ENCODE assay signal across 8 mouse cellular contexts in the genomic region with DNA sequence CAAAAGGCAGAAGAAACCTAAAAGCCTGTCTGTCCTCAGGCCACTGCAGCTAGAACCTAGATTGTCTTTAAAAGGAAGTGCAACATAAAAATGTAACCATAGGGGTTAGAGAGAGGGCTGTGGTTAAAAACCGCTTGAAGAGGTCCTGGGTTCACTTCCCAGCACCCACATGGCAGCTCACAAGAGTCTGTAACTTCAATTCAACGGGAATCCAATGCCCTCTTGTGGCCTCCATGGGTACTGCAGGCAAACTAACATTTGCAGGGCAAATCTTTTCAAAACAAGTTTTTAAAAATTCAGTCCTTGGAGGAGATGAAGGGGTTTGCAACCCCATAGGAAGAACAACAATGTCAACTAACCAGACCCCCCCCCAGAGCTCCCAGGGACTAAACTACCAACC. TPM values are rescaled to one million over a fixed set of nuclear protein-coding genes. Genes with fewer than 3 reads are reported as not detected.
A peak's percentile ranks its signal among the peaks of the same experiment; 100 is the strongest.
DNase-seq lines count a peak whose midpoint lies in the region; ATAC-seq and TF ChIP-seq lines count a peak whose summit lies in the region.

No protein-coding gene starts in this region.

- no peak overlapping the region for H3K9ac ChIP-seq in midbrain, embryonic 15.5 days

- no peak for ATAC-seq in midbrain, embryonic 15.5 days (replicated peaks)

- no peak overlapping the region for H3K4me2 ChIP-seq in midbrain, embryonic 15.5 days

- intact Hi-C loops in gastrocnemius, adult 2 months (cut with DNase I): loop anchor here (5.0 kb wide), 1 partner anchor 373 kb away; no protein-coding TSS in a partner anchor
- intact Hi-C loops in gastrocnemius, postnatal 14 days (cut with DNase I; ENCODE audit: low total_unique reads): no loop called here

- TF ChIP-seq CTCF in gastrocnemius, adult 2 months (IDR thresholded peaks at IDR 0.05): peak; percentile 73

- H3K4me1 ChIP-seq in midbrain, embryonic 10.5 days: peaks cover 15% of the 10 kb centered on the region
- peaks cover 8% of the 10 kb centered on the region for H3K4me1 ChIP-seq in midbrain, embryonic 15.5 days

- H3K9me3 ChIP-seq in midbrain, embryonic 10.5 days (replicated peaks): no peaks in the 10 kb centered on the region
- H3K9me3 ChIP-seq in midbrain, embryonic 15.5 days: no peaks in the 10 kb centered on the region

- no peak for DNase-seq in gastrocnemius, adult 2 months
- DNase-seq in gastrocnemius, postnatal 14 days: no peak
- DNase-seq in midbrain, embryonic 10.5 days (ENCODE audit: low spot score): peak; percentile 42
- DNase-seq in c-Kit-positive CD71-positive TER-119-positive erythroid progenitor cells, embryonic 14.5 days (ENCODE audit: low spot score): peak; percentile 54
- peak; percentile 73 for DNase-seq in splenic B cell, adult 2 months (ENCODE audit: low read depth, low spot score)
- DNase-seq in cerebellum, adult 8-10 months: no peak
- DNase-seq in frontal cortex, postnatal 14 days (ENCODE audit: low spot score in 2 of 2): no peak

- no peak overlapping the region for H3K4me3 ChIP-seq in gastrocnemius, adult 2 months
- no peak overlapping the region for H3K4me3 ChIP-seq in midbrain, embryonic 10.5 days
- H3K4me3 ChIP-seq in midbrain, embryonic 15.5 days: no peak overlapping the region

- H3K27me3 ChIP-seq in midbrain, embryonic 10.5 days (ENCODE audit: low read depth, poor library complexity, severe bottlenecking): no peaks in the 10 kb centered on the region
- no peaks in the 10 kb centered on the region for H3K27me3 ChIP-seq in midbrain, embryonic 15.5 days (replicated peaks)
- H3K27me3 ChIP-seq in splenic B cell, adult 2 months (ENCODE audit: control insufficient read depth, insufficient read depth, low read length, poor library complexity, severe bottlenecking): no peaks in the 10 kb centered on the region

- no peak overlapping the region for H3K27ac ChIP-seq in gastrocnemius, adult 2 months
- no peak overlapping the region for H3K27ac ChIP-seq in midbrain, embryonic 10.5 days (replicated peaks)
- H3K27ac ChIP-seq in midbrain, embryonic 15.5 days: no peak overlapping the region

- WGBS in midbrain, embryonic 10.5 days: 33% methylated on average over 2 of the region's 2 CpGs
- WGBS in midbrain, embryonic 15.5 days: 32% methylated on average over 2 of the region's 2 CpGs

- H3K36me3 ChIP-seq in midbrain, embryonic 10.5 days: no peaks in the 10 kb centered on the region; the same call in 1 of the 2 replicates
- no peaks in the 10 kb centered on the region for H3K36me3 ChIP-seq in midbrain, embryonic 15.5 days (replicated peaks)
- H3K36me3 ChIP-seq in splenic B cell, adult 2 months (ENCODE audit: control insufficient read depth, insufficient read depth, low read length, poor library complexity, severe bottlenecking): peaks cover 6% of the 10 kb centered on the region

RNA-seq across cellular contexts. Expression of a gene that starts 31.2 kb away (rescaled TPM):
- 1,000 to 10,000 TPM in 1 of 2 experiments, 100 to 1,000 TPM in 1; 633 to 1,638 TPM for total RNA-seq in gastrocnemius, adult 2 months (2021)
- 100 to 1,000 TPM; 498 to 743 TPM for total RNA-seq in gastrocnemius, postnatal 14 days (2021)
- polyA plus RNA-seq in midbrain, embryonic 10.5 days (2016; fragmentation: Nextera tagmentation; extraction: Ambion mirVana): 0.90 and 1.3 TPM in 2 replicates
- 2.7 and 3.9 TPM in 2 replicates for polyA plus RNA-seq in midbrain, embryonic 15.5 days (2015; fragmentation: Nextera tagmentation; extraction: Ambion mirVana)

RNA-seq across cellular contexts. Expression of a gene that starts 32.7 kb away (rescaled TPM):
- total RNA-seq in gastrocnemius, adult 2 months (2021): 1 to 10 TPM; 7.8 to 9.5 TPM
- total RNA-seq in gastrocnemius, postnatal 14 days (2021): 10 to 100 TPM in 1 of 2 experiments, 1 to 10 TPM in 1; 10.0 to 10.3 TPM
- polyA plus RNA-seq in midbrain, embryonic 10.5 days (2016; fragmentation: Nextera tagmentation; extraction: Ambion mirVana): 6.2 and 6.5 TPM in 2 replicates
- 15.4 and 15.8 TPM in 2 replicates for polyA plus RNA-seq in midbrain, embryonic 15.5 days (2015; fragmentation: Nextera tagmentation; extraction: Ambion mirVana)

Comparison
In these comparisons a context has a peak if more than half of its experiments do, and no peak if none do; other contexts are left out.
1. DNase-seq: peak in midbrain, embryonic 10.5 days (single experiment), c-Kit-positive CD71-positive TER-119-positive erythroid progenitor cells, embryonic 14.5 days (single experiment) and splenic B cell, adult 2 months (single experiment); none in gastrocnemius, adult 2 months (single experiment), gastrocnemius, postnatal 14 days (single experiment), cerebellum, adult 8-10 months (single experiment) and frontal cortex, postnatal 14 days (0 of 2).